Mouse (Mus musculus) limb, embryonic 10.5 days (tissue): ENCODE measurements at regions not wholly inside any gene's neighbourhood (a gene's known extent, or its start where the extent isn't known, plus 50 kb on each side); places are given as distances from the start of the nearest gene placed in this dataset.
A peak's percentile ranks its signal among the peaks of the same experiment; 100 is the strongest.

ENCODE experiments used
- DNase-seq: peaks from one replicate; pipeline ENCODE4 v3.0.0-alpha.2; 2017; ENCODE audit warnings: low spot score
- H3K27ac ChIP-seq: fragments of 300-500 bp; sonication (generic); 2 replicates; pipeline ENCODE4 v1.5.1; 2016; ENCODE audit warnings: mild to moderate bottlenecking
- H3K27me3 ChIP-seq: fragments of 300-500 bp; sonication (generic); 2 replicates; pipeline ENCODE4 v1.6.1; 2016; ENCODE audit warnings: low read depth, mild to moderate bottlenecking; ENCODE audit not compliant: poor library complexity, severe bottlenecking
- H3K36me3 ChIP-seq: fragments of 300-500 bp; sonication (generic); 2 replicates; pipeline ENCODE4 v1.6.1; 2016; ENCODE audit warnings: mild to moderate bottlenecking, moderate library complexity
- H3K4me1 ChIP-seq: fragments of 300-500 bp; sonication (generic); 2 replicates; pipeline ENCODE4 v1.6.1; 2016
- H3K4me3 ChIP-seq: fragments of 300-500 bp; sonication (generic); 2 replicates; pipeline ENCODE4 v1.5.1; 2016; ENCODE audit warnings: mild to moderate bottlenecking, moderate library complexity
- H3K9me3 ChIP-seq: fragments of 300-500 bp; sonication (generic); replicated peaks from 2 replicates; pipeline ENCODE4 v1.6.1; 2016; ENCODE audit warnings: mild to moderate bottlenecking
- WGBS: fragments of 180-500 bp; shearing (Covaris S2); methylation state at CpG from one replicate; pipeline ENCODE4 v1.1.7; 2016; 5-methylcytosine and 5-hydroxymethylcytosine counted together

GRCm38 (mm10) chr3:39341161-39341687 is 454.5 kb downstream of the Fat4 start:
- 84% methylated on average over 3 of the region's 3 CpGs for WGBS
- Histone ChIP-seq H3K36me3 (no peaks in the 10 kb centered on the region), H3K9me3 (no peaks in the 10 kb centered on the region), H3K4me1 (peaks cover 17% of the 10 kb centered on the region), H3K27ac (no peak overlapping the region), H3K27me3 (no peaks in the 10 kb centered on the region), H3K4me3 (no peak overlapping the region)
- DNase-seq: no peak

- no peak overlapping the region for H3K27ac ChIP-seq
- no peaks in the 10 kb centered on the region for H3K9me3 ChIP-seq
- DNase-seq: no peak
- H3K4me1 ChIP-seq: peaks cover 22% of the 10 kb centered on the region
- no peak overlapping the region for H3K4me3 ChIP-seq
- H3K36me3 ChIP-seq: no peaks in the 10 kb centered on the region
- no peaks in the 10 kb centered on the region for H3K27me3 ChIP-seq
- 31% methylated on average over 3 of the region's 3 CpGs for WGBS
These were observed 457.3 kb downstream of the Fat4 start for GRCm38 (mm10) chr3:39344078-39344477.

- Histone ChIP-seq H3K4me3 (no peak overlapping the region), H3K27ac (no peak overlapping the region), H3K27me3 (no peaks in the 10 kb centered on the region), H3K4me1 (peaks cover 26% of the 10 kb centered on the region), H3K9me3 (no peaks in the 10 kb centered on the region), H3K36me3 (no peaks in the 10 kb centered on the region)
- DNase-seq: no peak
- 95% methylated on average over 4 of the region's 4 CpGs for WGBS
These were observed 460.8 kb downstream of the Fat4 start for GRCm38 (mm10) chr3:39347578-39347977.

- H3K36me3 ChIP-seq: no peaks in the 10 kb centered on the region
- H3K4me3 ChIP-seq: no peak overlapping the region
- H3K9me3 ChIP-seq: no peaks in the 10 kb centered on the region
- no peak overlapping the region for H3K27ac ChIP-seq
- no peak for DNase-seq
- 67% methylated on average over 2 of the region's 2 CpGs for WGBS
- no peaks in the 10 kb centered on the region for H3K27me3 ChIP-seq
- peaks cover 12% of the 10 kb centered on the region for H3K4me1 ChIP-seq
These were observed 470.3 kb downstream of the Fat4 start for GRCm38 (mm10) chr3:39357012-39357411.

- Histone ChIP-seq H3K27ac (0 out of 2 replicates have a peak overlapping the region, but pooled peaks have one; percentile 19), H3K27me3 (no peaks in the 10 kb centered on the region), H3K4me1 (peaks cover 8% of the 10 kb centered on the region), H3K36me3 (no peaks in the 10 kb centered on the region), H3K4me3 (no peak overlapping the region), H3K9me3 (no peaks in the 10 kb centered on the region)
- DNase-seq: peak; percentile 40
- WGBS: 41% methylated on average over 2 of the region's 2 CpGs
These were observed 473.5 kb downstream of the Fat4 start for GRCm38 (mm10) chr3:39360278-39360677.

- Histone ChIP-seq H3K4me1 (no peaks in the 10 kb centered on the region), H3K27ac (no peak overlapping the region), H3K36me3 (no peaks in the 10 kb centered on the region), H3K27me3 (no peaks in the 10 kb centered on the region), H3K4me3 (no peak overlapping the region), H3K9me3 (no peaks in the 10 kb centered on the region)
- DNase-seq: no peak
- 95% methylated on average over 4 of the region's 4 CpGs for WGBS
These were observed 484.2 kb downstream of the Fat4 start for GRCm38 (mm10) chr3:39370926-39371325.

- no peaks in the 10 kb centered on the region for H3K36me3 ChIP-seq
- H3K27me3 ChIP-seq: no peaks in the 10 kb centered on the region
- 91% methylated on average over 10 of the region's 10 CpGs for WGBS
- DNase-seq: no peak
- no peak overlapping the region for H3K27ac ChIP-seq
- H3K4me3 ChIP-seq: no peak overlapping the region
- H3K9me3 ChIP-seq: no peaks in the 10 kb centered on the region
- H3K4me1 ChIP-seq: no peaks in the 10 kb centered on the region
These were observed 485.7 kb downstream of the Fat4 start for GRCm38 (mm10) chr3:39372426-39372950.

GRCm38 (mm10) chr3:39375465-39375864 is 488.7 kb downstream of the Fat4 start:
- Histone ChIP-seq H3K4me3 (no peak overlapping the region), H3K4me1 (no peaks in the 10 kb centered on the region), H3K27me3 (no peaks in the 10 kb centered on the region), H3K36me3 (no peaks in the 10 kb centered on the region), H3K9me3 (no peaks in the 10 kb centered on the region), H3K27ac (no peak overlapping the region)
- no peak for DNase-seq
- WGBS: 89% methylated on average over 5 of the region's 5 CpGs

GRCm38 (mm10) chr3:39388491-39388890 is 501.8 kb downstream of the Fat4 start:
- WGBS: 76% methylated on average over 1 of the region's 1 CpGs
- H3K4me1 ChIP-seq: peaks cover 15% of the 10 kb centered on the region
- DNase-seq: no peak
- no peaks in the 10 kb centered on the region for H3K9me3 ChIP-seq
- H3K27me3 ChIP-seq: no peaks in the 10 kb centered on the region
- H3K36me3 ChIP-seq: no peaks in the 10 kb centered on the region
- H3K4me3 ChIP-seq: no peak overlapping the region
- H3K27ac ChIP-seq: no peak overlapping the region

GRCm38 (mm10) chr3:39390442-39390841 is 503.7 kb downstream of the Fat4 start:
- Histone ChIP-seq H3K4me3 (no peak overlapping the region), H3K9me3 (no peaks in the 10 kb centered on the region), H3K4me1 (peaks cover 12% of the 10 kb centered on the region), H3K27me3 (no peaks in the 10 kb centered on the region), H3K36me3 (no peaks in the 10 kb centered on the region), H3K27ac (no peak overlapping the region)
- peak; percentile 51 for DNase-seq
- WGBS: 46% methylated on average over 9 of the region's 9 CpGs

GRCm38 (mm10) chr3:39392053-39392452 is 505.3 kb downstream of the Fat4 start:
- H3K36me3 ChIP-seq: no peaks in the 10 kb centered on the region
- no peaks in the 10 kb centered on the region for H3K27me3 ChIP-seq
- H3K4me3 ChIP-seq: no peak overlapping the region
- H3K4me1 ChIP-seq: peaks cover 12% of the 10 kb centered on the region
- DNase-seq: no peak
- H3K27ac ChIP-seq: no peak overlapping the region
- no peaks in the 10 kb centered on the region for H3K9me3 ChIP-seq
- 73% methylated on average over 2 of the region's 2 CpGs for WGBS

GRCm38 (mm10) chr3:39396672-39397071 is 509.9 kb downstream of the Fat4 start:
- Histone ChIP-seq H3K4me3 (no peak overlapping the region), H3K27ac (no peak overlapping the region), H3K4me1 (no peaks in the 10 kb centered on the region), H3K27me3 (no peaks in the 10 kb centered on the region), H3K9me3 (no peaks in the 10 kb centered on the region), H3K36me3 (no peaks in the 10 kb centered on the region)
- DNase-seq: no peak

- no peaks in the 10 kb centered on the region for H3K27me3 ChIP-seq
- 73% methylated on average over 3 of the region's 3 CpGs for WGBS
- DNase-seq: no peak
- no peak overlapping the region for H3K27ac ChIP-seq
- H3K36me3 ChIP-seq: no peaks in the 10 kb centered on the region
- no peak overlapping the region for H3K4me3 ChIP-seq
- no peaks in the 10 kb centered on the region for H3K9me3 ChIP-seq
- no peaks in the 10 kb centered on the region for H3K4me1 ChIP-seq
These were observed 510.5 kb downstream of the Fat4 start for GRCm38 (mm10) chr3:39397255-39397654.

- H3K36me3 ChIP-seq: no peaks in the 10 kb centered on the region
- no peaks in the 10 kb centered on the region for H3K4me1 ChIP-seq
- no peaks in the 10 kb centered on the region for H3K27me3 ChIP-seq
- no peaks in the 10 kb centered on the region for H3K9me3 ChIP-seq
- no peak for DNase-seq
- no peak overlapping the region for H3K4me3 ChIP-seq
- H3K27ac ChIP-seq: no peak overlapping the region
- WGBS: 95% methylated on average over 2 of the region's 2 CpGs
These were observed 510.9 kb downstream of the Fat4 start for GRCm38 (mm10) chr3:39397677-39398076.
